Mouse (Mus musculus) forebrain, embryonic 13.5 days (tissue): ENCODE data around the gene Serhl. TPM values are rescaled to one million over a fixed set of nuclear protein-coding genes. Genes with fewer than 3 reads are reported as not detected.
A peak's percentile ranks its signal among the peaks of the same experiment; 100 is the strongest.
"Not testable (repeated sequence)": the region's sequence is repeated elsewhere in the genome, so short reads cannot be mapped to it uniquely, and the experiment has no call there.

ENCODE experiments used
- ATAC-seq: fragments of 200-750 bp; cut with Nextera tagmentation; 2 replicates; pipeline ENCODE4 v1.8.0; 2017
- H3K27ac ChIP-seq: fragments of 300-500 bp; sonication (generic); 2 replicates; pipeline ENCODE4 v1.5.1; 2015; ENCODE audit warnings: inconsistent platforms, mild to moderate bottlenecking, moderate library complexity
- H3K27me3 ChIP-seq: fragments of 300-500 bp; sonication (generic); 2 replicates; pipeline ENCODE4 v1.6.1; 2015; ENCODE audit warnings: mild to moderate bottlenecking, inconsistent platforms
- H3K36me3 ChIP-seq: fragments of 300-500 bp; sonication (generic); 2 replicates; pipeline ENCODE4 v1.6.1; 2015; ENCODE audit warnings: mild to moderate bottlenecking, inconsistent platforms; ENCODE audit not compliant: poor library complexity, severe bottlenecking
- H3K4me1 ChIP-seq: fragments of 300-500 bp; sonication (generic); 2 replicates; pipeline ENCODE4 v1.6.1; 2015; ENCODE audit warnings: inconsistent platforms
- H3K4me2 ChIP-seq: fragments of 300-500 bp; sonication (generic); 2 replicates; pipeline ENCODE4 v1.6.1; 2015; ENCODE audit warnings: inconsistent platforms, mild to moderate bottlenecking, moderate library complexity
- H3K4me3 ChIP-seq: fragments of 300-500 bp; sonication (generic); 2 replicates; pipeline ENCODE4 v1.5.1; 2015; ENCODE audit warnings: mild to moderate bottlenecking, inconsistent platforms
- H3K9ac ChIP-seq: fragments of 300-500 bp; sonication (generic); 2 replicates; pipeline ENCODE4 v1.6.1; 2015; ENCODE audit warnings: mild to moderate bottlenecking, inconsistent platforms
- H3K9me3 ChIP-seq: fragments of 300-500 bp; sonication (generic); replicated peaks from 2 replicates; pipeline ENCODE4 v1.6.1; 2016; ENCODE audit warnings: inconsistent platforms
- WGBS: fragments of 180-500 bp; shearing (Covaris S2); methylation state at CpG from one replicate; pipeline ENCODE4 v1.1.7; 2015; 5-methylcytosine and 5-hydroxymethylcytosine counted together
- polyA plus RNA-seq: library from polyadenylated mRNA; unstranded; fragments of >200 nt; fragmentation: Nextera tagmentation; extraction: Ambion mirVana; gene quantifications from 2 replicates; pipeline ENCODE4 v1.2.1, GENCODE M21; 2015

Serhl gene
- polyA plus RNA-seq, 1 experiment from 2014 or later: 35.4 TPM

GRCm38 (mm10) chr15:83112898-83113297 lies 23.6 kb downstream of the Serhl start:
- no peak overlapping the region for H3K4me2 ChIP-seq
- no peak overlapping the region for H3K27ac ChIP-seq
- H3K27me3 ChIP-seq: no peaks in the 10 kb centered on the region
- ATAC-seq: peak; percentile 77
- H3K36me3 ChIP-seq: peaks cover 40% of the 10 kb centered on the region
- H3K9ac ChIP-seq: 0 out of 2 replicates have a peak overlapping the region, but pooled peaks have one; percentile 43
- 17% methylated on average over 6 of the region's 11 CpGs for WGBS
- H3K4me1 ChIP-seq: peaks cover 22% of the 10 kb centered on the region
- no peaks in the 10 kb centered on the region for H3K9me3 ChIP-seq
- no peak overlapping the region for H3K4me3 ChIP-seq

GRCm38 (mm10) chr15:83114106-83114505 lies 24.8 kb downstream of the Serhl start:
- ATAC-seq: no peak
- Histone ChIP-seq H3K9me3 (no peaks in the 10 kb centered on the region), H3K9ac (no peak overlapping the region), H3K36me3 (peaks cover 49% of the 10 kb centered on the region), H3K4me1 (peaks cover 34% of the 10 kb centered on the region), H3K27me3 (no peaks in the 10 kb centered on the region), H3K4me2 (no peak overlapping the region), H3K27ac (no peak overlapping the region), H3K4me3 (no peak overlapping the region)
- 80% methylated on average over 9 of the region's 9 CpGs for WGBS

GRCm38 (mm10) chr15:83115071-83115470 lies 25.8 kb downstream of the Serhl start:
- H3K9ac ChIP-seq: no peak overlapping the region
- no peak overlapping the region for H3K4me3 ChIP-seq
- no peak overlapping the region for H3K27ac ChIP-seq
- peaks cover 35% of the 10 kb centered on the region for H3K4me1 ChIP-seq
- peaks cover 58% of the 10 kb centered on the region for H3K36me3 ChIP-seq
- no peaks in the 10 kb centered on the region for H3K27me3 ChIP-seq
- no peaks in the 10 kb centered on the region for H3K9me3 ChIP-seq
- no peak overlapping the region for H3K4me2 ChIP-seq
- ATAC-seq: no peak
- 36% methylated on average over 6 of the region's 6 CpGs for WGBS

- Histone ChIP-seq H3K9ac (no peak overlapping the region), H3K4me1 (peaks cover 36% of the 10 kb centered on the region), H3K4me3 (no peak overlapping the region), H3K27me3 (no peaks in the 10 kb centered on the region), H3K27ac (no peak overlapping the region), H3K36me3 (peaks cover 63% of the 10 kb centered on the region), H3K4me2 (no peak overlapping the region), H3K9me3 (no peaks in the 10 kb centered on the region)
- ATAC-seq: no peak
- 55% methylated on average over 7 of the region's 7 CpGs for WGBS
Observed at GRCm38 (mm10) chr15:83118360-83118759, 29.1 kb downstream of the Serhl start.

- Histone ChIP-seq H3K4me3 (peak overlapping the region; percentile 86), H3K27me3 (no peaks in the 10 kb centered on the region), H3K27ac (peak overlapping the region; percentile 90), H3K4me1 (peaks cover 26% of the 10 kb centered on the region), H3K4me2 (peak overlapping the region; percentile 82), H3K36me3 (peaks cover 50% of the 10 kb centered on the region), H3K9me3 (no peaks in the 10 kb centered on the region), H3K9ac (peak overlapping the region; percentile 73)
- ATAC-seq: peak; percentile 53
- WGBS: 3% methylated on average over 39 of the region's 43 CpGs
Observed at GRCm38 (mm10) chr15:83121709-83122565, 32.6 kb downstream of the Serhl start.

- H3K27ac ChIP-seq: peak within 1 kb of the TSS; percentile 90
- H3K4me3 ChIP-seq: peak within 1 kb of the TSS; percentile 86
- 9% methylated on average over 32 of the region's 32 CpGs for WGBS
- H3K27me3 ChIP-seq: no peaks in the 10 kb centered on the region
- no peaks in the 10 kb centered on the region for H3K9me3 ChIP-seq
- peak within 1 kb of the TSS; percentile 82 for H3K4me2 ChIP-seq
- peak within 1 kb of the TSS; percentile 73 for H3K9ac ChIP-seq
- ATAC-seq: peak; percentile 92
- H3K36me3 ChIP-seq: peaks cover 50% of the 10 kb centered on the region
- peaks cover 27% of the 10 kb centered on the region for H3K4me1 ChIP-seq
Observed at GRCm38 (mm10) chr15:83122566-83123145, 33.4 kb downstream of the Serhl start, which contains the start of gene Rrp7a. TSS of gene Rrp7a (minus strand) at chr15:83122801.

- Histone ChIP-seq H3K27me3 (no peaks in the 10 kb centered on the region), H3K9ac (no peak overlapping the region), H3K9me3 (no peaks in the 10 kb centered on the region), H3K27ac (no peak overlapping the region), H3K4me3 (no peak overlapping the region), H3K4me2 (no peak overlapping the region), H3K4me1 (peaks cover 14% of the 10 kb centered on the region), H3K36me3 (peaks cover 54% of the 10 kb centered on the region)
- 70% methylated on average over 5 of the region's 5 CpGs for WGBS
- ATAC-seq: no peak
Observed at GRCm38 (mm10) chr15:83124625-83125024, 35.3 kb downstream of the Serhl start.

GRCm38 (mm10) chr15:83126582-83126981 lies 37.3 kb downstream of the Serhl start:
- Histone ChIP-seq H3K9ac (no peak overlapping the region), H3K27me3 (no peaks in the 10 kb centered on the region), H3K4me3 (no peak overlapping the region), H3K36me3 (peaks cover 65% of the 10 kb centered on the region), H3K4me1 (peaks cover 5% of the 10 kb centered on the region), H3K27ac (no peak overlapping the region), H3K9me3 (no peaks in the 10 kb centered on the region), H3K4me2 (no peak overlapping the region)
- 86% methylated on average over 9 of the region's 9 CpGs for WGBS
- no peak for ATAC-seq

- H3K4me1 ChIP-seq, H3K4me3 ChIP-seq, ATAC-seq, H3K27me3 ChIP-seq, H3K9ac ChIP-seq, H3K27ac ChIP-seq, H3K9me3 ChIP-seq, H3K4me2 ChIP-seq: not testable (repeated sequence)
- peaks cover 69% of the 10 kb centered on the region for H3K36me3 ChIP-seq
- WGBS: 67% methylated on average over 3 of the region's 3 CpGs
Observed at GRCm38 (mm10) chr15:83127037-83127436, 37.7 kb downstream of the Serhl start.

- H3K27me3 ChIP-seq: no peaks in the 10 kb centered on the region
- WGBS: 95% methylated on average over 7 of the region's 7 CpGs
- peaks cover 95% of the 10 kb centered on the region for H3K36me3 ChIP-seq
- H3K4me1 ChIP-seq: 0 out of 2 replicates have a peak, but pooled peaks cover 2% of the 10 kb centered on the region
- H3K27ac ChIP-seq: no peak overlapping the region
- H3K9ac ChIP-seq: no peak overlapping the region
- H3K9me3 ChIP-seq: no peaks in the 10 kb centered on the region
- no peak overlapping the region for H3K4me3 ChIP-seq
- no peak overlapping the region for H3K4me2 ChIP-seq
- ATAC-seq: no peak
Observed at GRCm38 (mm10) chr15:83129530-83130231, 40.4 kb downstream of the Serhl start.

GRCm38 (mm10) chr15:83134671-83135070 lies 45.4 kb downstream of the Serhl start:
- H3K4me2 ChIP-seq: no peak overlapping the region
- no peaks in the 10 kb centered on the region for H3K27me3 ChIP-seq
- 92% methylated on average over 6 of the region's 6 CpGs for WGBS
- no peaks in the 10 kb centered on the region for H3K4me1 ChIP-seq
- H3K9me3 ChIP-seq: no peaks in the 10 kb centered on the region
- no peak overlapping the region for H3K4me3 ChIP-seq
- H3K9ac ChIP-seq: no peak overlapping the region
- H3K27ac ChIP-seq: no peak overlapping the region
- ATAC-seq: no peak
- peaks cover 89% of the 10 kb centered on the region for H3K36me3 ChIP-seq

GRCm38 (mm10) chr15:83135654-83136053 lies 46.3 kb downstream of the Serhl start:
- Histone ChIP-seq H3K27me3 (no peaks in the 10 kb centered on the region), H3K9me3 (no peaks in the 10 kb centered on the region), H3K4me3 (no peak overlapping the region), H3K36me3 (peaks cover 79% of the 10 kb centered on the region), H3K27ac (no peak overlapping the region), H3K4me1 (no peaks in the 10 kb centered on the region), H3K9ac (no peak overlapping the region), H3K4me2 (no peak overlapping the region)
- no peak for ATAC-seq
- 92% methylated on average over 2 of the region's 2 CpGs for WGBS
